Mouse (Mus musculus) G1E (cell line): ENCODE measurements around the gene Dyrk1a. TPM values are rescaled to one million over a fixed set of nuclear protein-coding genes. Genes with fewer than 3 reads are reported as not detected.
A peak's percentile ranks its signal among the peaks of the same experiment; 100 is the strongest.

Experiments used
- ATAC-seq: 2 replicates; pipeline ENCODE4 v1.8.0; 2016; ENCODE audit warnings: mild to moderate bottlenecking; ENCODE audit not compliant: insufficient number of reproducible peaks, poor library complexity, low FRiP score, severe bottlenecking; ENCODE audit errors: extremely low read depth
- DNase-seq: peaks from one replicate; pipeline ENCODE4 v3.0.0; 2012; ENCODE audit warnings: low spot score
- H3K27me3 ChIP-seq: 2 replicates; pipeline ENCODE4 v1.6.1; 2012; ENCODE audit warnings: mild to moderate bottlenecking, low read length, inconsistent platforms; ENCODE audit not compliant: insufficient read depth
- H3K36me3 ChIP-seq: replicated peaks from 2 replicates; pipeline ENCODE3; 2012; ENCODE audit warnings: mild to moderate bottlenecking, inconsistent platforms
- H3K4me1 ChIP-seq: 2 replicates; pipeline ENCODE4 v1.6.1; 2012; ENCODE audit warnings: low read depth, low read length, inconsistent platforms, mixed read lengths; ENCODE audit not compliant: insufficient read depth
- H3K4me3 ChIP-seq: 2 replicates; pipeline ENCODE4 v1.5.1; 2012; ENCODE audit warnings: low read depth, mild to moderate bottlenecking, inconsistent platforms, low read length, moderate library complexity, mixed read lengths
- H3K9me3 ChIP-seq: replicated peaks from 2 replicates; pipeline ENCODE4 v1.6.1; 2012; ENCODE audit warnings: inconsistent platforms
- CTCF ChIP-seq: IDR thresholded peaks from 2 replicates; pipeline ENCODE4 v1.5.1; 2012; ENCODE audit warnings: low read depth, low read length, inconsistent platforms, mixed read lengths
- GATA1 ChIP-seq: IDR thresholded peaks from 2 replicates; pipeline ENCODE4 v1.6.1; 2012; ENCODE audit warnings: borderline replicate concordance, low read length, inconsistent platforms, mixed read lengths
- GATA2 ChIP-seq: IDR thresholded peaks from 2 replicates; pipeline ENCODE4 v1.6.1; 2012; ENCODE audit warnings: low read depth, low read length, inconsistent platforms, borderline replicate concordance
- POLR2AphosphoS5 ChIP-seq: IDR thresholded peaks from 2 replicates; pipeline ENCODE4 v1.6.1; 2012; ENCODE audit warnings: low read depth, low read length, inconsistent platforms; ENCODE audit not compliant: insufficient replicate concordance
- TAL1 ChIP-seq: conservative IDR thresholded peaks from 2 replicates; pipeline ENCODE4 v1.6.1; 2012; ENCODE audit warnings: low read depth, low read length, inconsistent platforms, mixed read lengths
- polyA plus RNA-seq: library from polyadenylated mRNA; stranded (reverse); fragments of >175 nt; gene quantifications from 2 replicates; pipeline ENCODE4 v1.2.3, GENCODE M21; 2012
- total RNA-seq, 2 experiments: library from RNA; stranded (forward) in 1 of 2; stranded (reverse) in 1 of 2; fragments of 200-1000 nt in 1 of 2; fragments of >200 nt in 1 of 2; fragmentation: Nextera tagmentation in 1 of 2; gene quantifications; 2 replicates each; pipeline ENCODE4 v1.2.3; 2014 to 2017

Dyrk1a gene
- total and polyA plus RNA-seq, 3 experiments = 14.5 to 106 (median 67.3) TPM

GRCm38 (mm10) chr16:94590977-94591376, 21.2 kb downstream of the Dyrk1a start:
- H3K36me3 ChIP-seq = peaks cover 57% of the 10 kb centered on the region
- DNase-seq (no peak), ATAC-seq (no peak)
- H3K9me3 ChIP-seq = no peaks in the 10 kb centered on the region
- no peaks in the 10 kb centered on the region for H3K27me3 ChIP-seq
- no peak for TF ChIP-seq TAL1
- no peak for TF ChIP-seq CTCF
- TF ChIP-seq GATA1 = no peak
- no peak for TF ChIP-seq GATA2
- TF ChIP-seq POLR2AphosphoS5 = no peak
- peaks cover 50% of the 10 kb centered on the region for H3K4me1 ChIP-seq
- H3K4me3 ChIP-seq = no peak overlapping the region

- Histone ChIP-seq H3K36me3 (peaks cover 51% of the 10 kb centered on the region), H3K4me1 (peaks cover 47% of the 10 kb centered on the region), H3K4me3 (no peak overlapping the region), H3K27me3 (no peaks in the 10 kb centered on the region), H3K9me3 (no peaks in the 10 kb centered on the region)
- DNase-seq = no peak
- TF ChIP-seq GATA2 = no peak
- TF ChIP-seq POLR2AphosphoS5 = no peak
- no peak for TF ChIP-seq GATA1
- no peak for TF ChIP-seq CTCF
- TF ChIP-seq TAL1 = no peak
- no peak for ATAC-seq
These were observed 21.7 kb downstream of the Dyrk1a start for GRCm38 (mm10) chr16:94591536-94591935.

GRCm38 (mm10) chr16:94596633-94597032, 26.8 kb downstream of the Dyrk1a start:
- TF ChIP-seq GATA2 (no peak), TAL1 (no peak), GATA1 (no peak)
- ATAC-seq (no peak), DNase-seq (no peak)
- Histone ChIP-seq H3K9me3 (no peaks in the 10 kb centered on the region), H3K4me3 (no peak overlapping the region), H3K27me3 (no peaks in the 10 kb centered on the region), H3K4me1 (peaks cover 57% of the 10 kb centered on the region), H3K36me3 (peaks cover 42% of the 10 kb centered on the region)

- no peak for DNase-seq
- Histone ChIP-seq H3K27me3 (no peaks in the 10 kb centered on the region), H3K36me3 (peaks cover 47% of the 10 kb centered on the region), H3K4me1 (peaks cover 65% of the 10 kb centered on the region), H3K9me3 (no peaks in the 10 kb centered on the region), H3K4me3 (no peak overlapping the region)
- TF ChIP-seq GATA2 (no peak), CTCF (no peak)
- ATAC-seq = no peak
These were observed 27.8 kb downstream of the Dyrk1a start for GRCm38 (mm10) chr16:94597640-94598039.

GRCm38 (mm10) chr16:94599977-94600724, 30.3 kb downstream of the Dyrk1a start:
- no peaks in the 10 kb centered on the region for H3K9me3 ChIP-seq
- no peak overlapping the region for H3K4me3 ChIP-seq
- no peaks in the 10 kb centered on the region for H3K27me3 ChIP-seq
- H3K36me3 ChIP-seq = peaks cover 46% of the 10 kb centered on the region
- H3K4me1 ChIP-seq = peaks cover 72% of the 10 kb centered on the region
- TF ChIP-seq GATA2 (no peak), TAL1 (no peak), GATA1 (no peak)
- no peak for ATAC-seq
- no peak for DNase-seq

- no peak for ATAC-seq
- Histone ChIP-seq H3K9me3 (no peaks in the 10 kb centered on the region), H3K4me1 (peaks cover 66% of the 10 kb centered on the region), H3K4me3 (no peak overlapping the region), H3K36me3 (peaks cover 44% of the 10 kb centered on the region), H3K27me3 (no peaks in the 10 kb centered on the region)
- no peak for TF ChIP-seq GATA1
- no peak for TF ChIP-seq POLR2AphosphoS5
- no peak for TF ChIP-seq TAL1
- no peak for TF ChIP-seq CTCF
- no peak for TF ChIP-seq GATA2
- no peak for DNase-seq
These were observed 31.3 kb downstream of the Dyrk1a start for GRCm38 (mm10) chr16:94601089-94601488.

GRCm38 (mm10) chr16:94601540-94601953, 31.7 kb downstream of the Dyrk1a start:
- ATAC-seq (peak; percentile 35), DNase-seq (no peak)
- H3K27me3 ChIP-seq = no peaks in the 10 kb centered on the region
- H3K9me3 ChIP-seq = no peaks in the 10 kb centered on the region
- peaks cover 44% of the 10 kb centered on the region for H3K36me3 ChIP-seq
- TF ChIP-seq GATA1 (no peak), POLR2AphosphoS5 (no peak), GATA2 (no peak), TAL1 (no peak), CTCF (no peak)
- H3K4me3 ChIP-seq = no peak overlapping the region; the same call in 1 of the 2 replicates
- peaks cover 65% of the 10 kb centered on the region for H3K4me1 ChIP-seq
